Mouse (Mus musculus) telencephalon, adult 2 months (tissue): ENCODE measurements around the gene Pkn2.
A peak's percentile ranks its signal among the peaks of the same experiment; 100 is the strongest.

Experiments
- DNase-seq: peaks from one replicate; pipeline ENCODE4 v3.0.0-alpha.2; 2011; ENCODE audit warnings: low read depth, low spot score

Pkn2 gene

GRCm38 (mm10) chr3:142743973-142744898, 137.6 kb downstream of the Pkn2 start:
- DNase-seq, result peak; percentile 62
